Mouse (Mus musculus): Measurements from ENCODE around the gene Rusc2.

DNA sequence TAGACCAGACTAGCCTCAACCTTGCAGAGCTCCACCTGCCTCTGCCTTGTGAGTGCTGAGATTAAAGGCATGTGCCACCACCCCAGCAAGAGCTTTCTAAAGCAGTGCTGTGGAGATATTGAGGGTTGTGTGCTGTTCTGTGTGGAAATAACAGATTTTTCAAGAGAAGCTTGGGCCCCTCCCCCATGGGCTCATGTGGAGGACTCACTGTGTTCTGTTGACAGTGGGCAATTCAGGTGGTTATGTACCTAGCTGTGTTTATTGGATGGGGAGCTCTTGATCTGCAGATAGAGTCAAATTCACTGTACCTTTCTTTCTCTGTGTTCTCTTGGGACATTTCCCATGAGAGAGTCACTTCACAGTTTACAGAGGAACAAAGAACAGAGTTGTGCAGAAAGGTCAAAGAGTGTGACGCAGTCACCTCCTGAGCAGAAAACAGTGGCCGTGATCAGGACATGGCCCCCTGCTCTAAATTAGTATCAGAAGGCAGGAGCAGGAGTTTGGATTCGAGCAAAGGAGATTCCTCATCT, 9.8 kb downstream of the Rusc2 start:
- TF ChIP-seq HCFC1 (IDR thresholded peaks at IDR 0.05; ENCODE audit: borderline replicate concordance, insufficient read depth, low read length) = no peak
- no peak for TF ChIP-seq ZNF384 (IDR thresholded peaks at IDR 0.05; ENCODE audit: low read depth, low read length)
